In the genomic region with DNA sequence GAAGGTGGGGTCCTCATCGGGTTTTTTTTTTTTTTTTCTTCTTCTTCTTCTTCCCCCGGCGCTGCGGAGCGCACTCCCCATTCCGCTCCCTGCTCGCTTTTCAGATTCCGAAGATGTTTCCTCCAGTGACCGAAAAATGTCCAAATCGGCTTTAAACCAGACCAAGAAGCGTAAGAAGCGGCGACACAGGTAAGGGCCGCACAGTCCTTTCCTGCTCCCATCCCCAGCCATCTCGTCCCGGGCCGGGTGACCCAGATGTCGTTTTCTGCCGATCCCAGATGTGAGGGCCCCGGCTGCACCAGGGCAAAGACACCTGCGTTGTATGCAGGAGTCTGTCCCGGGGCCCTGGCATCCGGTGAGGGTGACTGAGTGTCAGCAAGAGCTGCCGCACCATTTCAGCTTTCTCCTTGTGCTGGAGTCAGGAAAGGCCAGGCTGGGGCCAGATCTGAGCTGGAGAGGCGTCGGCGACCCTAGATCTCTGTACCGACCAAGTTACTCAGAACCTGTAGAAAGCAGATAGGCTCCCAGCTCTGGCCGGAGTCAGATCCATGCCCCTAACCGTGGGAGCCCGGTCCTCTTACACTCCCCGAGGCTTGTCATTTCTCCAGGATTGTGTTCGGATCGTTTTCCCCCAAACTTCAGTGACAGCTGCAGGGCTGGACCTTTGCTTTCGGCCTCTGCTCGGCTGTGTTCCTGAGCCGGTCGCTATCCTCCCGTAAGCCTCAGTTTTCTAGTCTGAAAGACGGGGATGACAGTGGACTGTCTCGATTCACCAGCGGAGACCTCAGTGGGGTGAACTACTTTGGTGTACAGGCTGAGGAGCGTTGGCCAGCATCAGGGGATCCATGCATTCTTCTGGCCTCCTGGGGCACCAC, we compare ENCODE assay signal across 9 mouse cellular contexts. TPM values are rescaled to one million over a fixed set of nuclear protein-coding genes. Genes with fewer than 3 reads are reported as not detected.
DNase-seq lines count a peak whose midpoint lies in the region; ATAC-seq lines count a peak whose summit lies in the region.
"Had no signal": no experiment of that assay in that cellular context is flagged by ENCODE, and none has a peak within 500 bp of the region (broad histone marks: within the 10 kb centered on the region; RNA-seq: fewer than 3 reads in every experiment).

No protein-coding gene starts in this region.

- no peak for DNase-seq in kidney, postnatal 14 days
- peak; percentile 47 for DNase-seq in ZHBTc4 (ENCODE audit: low read depth, low spot score)
- peak; percentile 42 for DNase-seq in midbrain, embryonic 14.5 days
- DNase-seq in layer of hippocampus, adult 8-10 months (ENCODE audit: low spot score in 2 of 2) = no peak
- DNase-seq in layer of hippocampus, postnatal 25 days (ENCODE audit: extremely low spot score in 1 of 2, low spot score in 1 of 2) = no peak
- no peak for DNase-seq in right cerebral cortex, adult 18-20 months

- peaks cover 74% of the 10 kb centered on the region for H3K27me3 ChIP-seq in kidney, embryonic 14.5 days (ENCODE audit: control insufficient read depth, insufficient read depth, low read length)
- H3K27me3 ChIP-seq in heart, embryonic 16.5 days (ENCODE audit: control insufficient read depth, insufficient read depth, low read length) = peaks cover 75% of the 10 kb centered on the region
- peaks cover 72% of the 10 kb centered on the region for H3K27me3 ChIP-seq in midbrain, embryonic 14.5 days (ENCODE audit: control insufficient read depth, insufficient read depth, low read length)

- H3K36me3 ChIP-seq in kidney, embryonic 14.5 days (ENCODE audit: control insufficient read depth, insufficient read depth, low read length) = no peaks in the 10 kb centered on the region
- H3K36me3 ChIP-seq in heart, embryonic 16.5 days (ENCODE audit: control insufficient read depth, insufficient read depth) = no peaks in the 10 kb centered on the region
- no peaks in the 10 kb centered on the region for H3K36me3 ChIP-seq in midbrain, embryonic 14.5 days (ENCODE audit: control insufficient read depth, insufficient read depth, low read length)

- H3K9me3 ChIP-seq in kidney, embryonic 14.5 days (ENCODE audit: control insufficient read depth, low read length) = no peaks in the 10 kb centered on the region
- no peaks in the 10 kb centered on the region for H3K9me3 ChIP-seq in heart, embryonic 16.5 days (replicated peaks; ENCODE audit: control insufficient read depth, low read length)
- H3K9me3 ChIP-seq in midbrain, embryonic 14.5 days (ENCODE audit: control insufficient read depth, low read length) = no peaks in the 10 kb centered on the region

- no peak overlapping the region for H3K9ac ChIP-seq in kidney, embryonic 14.5 days (ENCODE audit: low read depth, low read length)
- no peak overlapping the region for H3K9ac ChIP-seq in heart, embryonic 16.5 days (ENCODE audit: low read length)
- H3K9ac ChIP-seq in midbrain, embryonic 14.5 days (replicated peaks; ENCODE audit: low read length) = no peak overlapping the region; the same call in 1 of the 2 replicates

- ATAC-seq in kidney, embryonic 14.5 days (ENCODE audit: low FRiP score, low TSS enrichment) = no peak
- ATAC-seq in heart, embryonic 16.5 days (replicated peaks; ENCODE audit: extremely low read depth, insufficient read depth, low FRiP score) = no peak
- no peak for ATAC-seq in midbrain, embryonic 14.5 days (ENCODE audit: low FRiP score, low TSS enrichment)

- H3K27ac ChIP-seq in kidney, embryonic 14.5 days (ENCODE audit: low read depth, low read length) = no peak overlapping the region
- no peak overlapping the region for H3K27ac ChIP-seq in heart, embryonic 16.5 days (ENCODE audit: low read length)
- H3K27ac ChIP-seq in midbrain, embryonic 14.5 days (replicated peaks; ENCODE audit: low read depth, low read length) = no peak overlapping the region

- peak overlapping the region; percentile 7 for H3K4me3 ChIP-seq in kidney, embryonic 14.5 days (ENCODE audit: low read length)
- peak overlapping the region; percentile 14; the same call in 1 of the 2 replicates for H3K4me3 ChIP-seq in heart, embryonic 16.5 days (ENCODE audit: low read length)
- H3K4me3 ChIP-seq in midbrain, embryonic 14.5 days (replicated peaks; ENCODE audit: low read depth, low read length) = no peak overlapping the region

- no peak overlapping the region for H3K4me2 ChIP-seq in kidney, embryonic 14.5 days (replicated peaks; ENCODE audit: low read depth, low read length)
- 0 out of 2 replicates have a peak overlapping the region, but pooled peaks have one; percentile 13 for H3K4me2 ChIP-seq in heart, embryonic 16.5 days (ENCODE audit: low read depth, low read length)
- H3K4me2 ChIP-seq in midbrain, embryonic 14.5 days (ENCODE audit: low read length) = peak overlapping the region; percentile 0; the same call in 1 of the 2 replicates

- H3K4me1 ChIP-seq in kidney, embryonic 14.5 days (ENCODE audit: control insufficient read depth, insufficient read depth, low read length) = no peaks in the 10 kb centered on the region
- peaks cover 20% of the 10 kb centered on the region for H3K4me1 ChIP-seq in heart, embryonic 16.5 days (ENCODE audit: control insufficient read depth, insufficient read depth, low read length)
- no peaks in the 10 kb centered on the region; the same call in 1 of the 2 replicates for H3K4me1 ChIP-seq in midbrain, embryonic 14.5 days (ENCODE audit: control insufficient read depth, insufficient read depth, low read length)

- 1% methylated on average over 43 of the region's 43 CpGs for WGBS in kidney, embryonic 14.5 days
- WGBS in heart, embryonic 16.5 days = 2% methylated on average over 43 of the region's 43 CpGs
- 2% methylated on average over 43 of the region's 43 CpGs for WGBS in midbrain, embryonic 14.5 days

RNA-seq across cellular contexts. Expression of a gene that starts 2.1 kb away (rescaled TPM):
- 0.06 TPM in 1 of 2 replicates, not detected in the other for polyA plus RNA-seq in kidney, embryonic 14.5 days (2014; fragmentation: Nextera tagmentation; extraction: Ambion mirVana)
- not detected in 2 replicates for polyA plus RNA-seq in heart, embryonic 16.5 days (2015; fragmentation: Nextera tagmentation; extraction: Ambion mirVana)
- polyA plus RNA-seq in midbrain, embryonic 14.5 days (2014; fragmentation: Nextera tagmentation; extraction: Ambion mirVana) = 2.7 and 4.0 TPM in 2 replicates
- total RNA-seq in layer of hippocampus, adult 8-10 months (2022) = under 1 TPM; 0.17 to 0.37 (median 0.24) TPM
- under 1 TPM; 0.12 to 0.22 TPM for total RNA-seq in layer of hippocampus, postnatal 25 days (2021)
- total RNA-seq: heart, adult 18-20 months had no signal

RNA-seq across cellular contexts. Expression of a gene that starts 45.5 kb away (rescaled TPM):
- 10.0 and 14.8 TPM in 2 replicates for polyA plus RNA-seq in kidney, embryonic 14.5 days (2014; fragmentation: Nextera tagmentation; extraction: Ambion mirVana)
- polyA plus RNA-seq in heart, embryonic 16.5 days (2015; fragmentation: Nextera tagmentation; extraction: Ambion mirVana) = 11.7 and 12.4 TPM in 2 replicates
- 8.6 and 8.7 TPM in 2 replicates for polyA plus RNA-seq in midbrain, embryonic 14.5 days (2014; fragmentation: Nextera tagmentation; extraction: Ambion mirVana)
- total RNA-seq in layer of hippocampus, adult 8-10 months (2022) = 10 to 100 TPM; 14.5 to 17.4 (median 15.6) TPM
- 10 to 100 TPM; 14.1 to 15.5 TPM for total RNA-seq in layer of hippocampus, postnatal 25 days (2021)

Comparison
In these comparisons a context has a peak if more than half of its experiments do, and no peak if none do; other contexts are left out.
1. DNase-seq: peak in ZHBTc4 (single experiment) and midbrain, embryonic 14.5 days (single experiment); none in kidney, postnatal 14 days (single experiment), layer of hippocampus, adult 8-10 months (0 of 2), layer of hippocampus, postnatal 25 days (0 of 2) and right cerebral cortex, adult 18-20 months (single experiment).